Mouse (Mus musculus): ENCODE measurements around the gene Rassf5. TPM values are rescaled to one million over a fixed set of nuclear protein-coding genes. Genes with fewer than 3 reads are reported as not detected.

Gene Rassf5
- polyA plus RNA-seq, 1 experiment: 2.3 TPM

DNA sequence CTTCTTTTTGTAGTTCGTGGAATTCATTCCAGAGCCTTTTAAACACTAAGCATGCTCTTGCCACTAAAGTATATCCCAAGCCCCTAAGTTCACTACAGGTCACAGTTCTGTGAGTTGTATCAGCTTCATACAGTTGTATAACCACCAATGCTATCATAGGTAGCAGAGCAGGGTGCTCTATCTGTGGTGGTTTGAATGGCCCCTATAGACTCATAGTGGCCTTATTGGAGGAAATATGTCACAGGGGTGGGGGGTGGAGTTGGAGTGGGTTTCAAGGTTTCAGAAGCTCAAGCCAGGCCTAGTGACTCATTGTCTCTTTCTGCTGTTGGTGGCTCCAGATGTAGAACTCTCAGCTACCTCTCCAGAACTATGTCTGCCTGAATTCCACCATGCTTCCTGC lies 102.6 kb downstream of the Rassf5 start:
- Histone ChIP-seq H3K27me3 (ENCODE audit: control insufficient read depth, insufficient read depth, insufficient read length) (no peaks in the 10 kb centered on the region), H3ac (ENCODE audit: control insufficient read depth, insufficient read length, low read depth) (no peak overlapping the region), H3K36me3 (ENCODE audit: control insufficient read depth, insufficient read depth) (no peaks in the 10 kb centered on the region), H3K79me3 (ENCODE audit: low read depth) (peaks cover 1% of the 10 kb centered on the region), H3K79me2 (ENCODE audit: control insufficient read depth, insufficient read depth) (peaks cover 3% of the 10 kb centered on the region), H3K4me3 (ENCODE audit: insufficient read depth, poor library complexity, severe bottlenecking) (no peak overlapping the region)
- TF ChIP-seq FOSL1 (IDR thresholded peaks at IDR 0.05; ENCODE audit: insufficient read depth, low read length, poor library complexity, severe bottlenecking) (no peak), CTCF (IDR thresholded peaks at IDR 0.05; ENCODE audit: control insufficient read depth, insufficient read depth, insufficient read length) (no peak), MYOD1 (IDR thresholded peaks at IDR 0.05; ENCODE audit: control insufficient read depth, insufficient read length, low read depth) (no peak), MYOG (IDR thresholded peaks at IDR 0.05; ENCODE audit: control insufficient read depth, extremely low read depth, insufficient read length) (no peak)

DNA sequence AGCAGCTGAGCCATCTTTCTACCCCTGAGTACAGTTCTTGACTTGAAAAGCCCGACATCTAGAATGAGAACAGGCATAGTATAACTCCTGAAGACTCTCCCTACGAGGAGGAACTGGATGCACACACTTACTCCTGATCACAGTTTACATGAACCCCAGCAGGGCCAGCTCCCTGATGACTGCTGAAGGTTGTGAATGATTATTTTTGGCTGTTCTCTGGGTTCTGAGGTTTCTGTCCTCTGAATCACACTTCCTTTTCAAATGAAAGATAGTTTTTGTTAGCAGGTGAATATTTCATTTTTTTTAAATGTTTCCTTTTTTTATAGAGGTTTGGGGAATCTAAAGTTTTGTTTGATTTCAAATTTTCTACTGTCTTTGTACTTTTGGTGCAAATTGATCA lies 103.6 kb downstream of the Rassf5 start:
- peaks cover 11% of the 10 kb centered on the region for H3K79me3 ChIP-seq (ENCODE audit: low read depth)
- H3K4me3 ChIP-seq (ENCODE audit: insufficient read depth, poor library complexity, severe bottlenecking): no peak overlapping the region
- H3K79me2 ChIP-seq (ENCODE audit: control insufficient read depth, insufficient read depth): peaks cover 13% of the 10 kb centered on the region
- no peak overlapping the region for H3ac ChIP-seq (ENCODE audit: control insufficient read depth, insufficient read length, low read depth)
- TF ChIP-seq MAX (IDR thresholded peaks at IDR 0.05) (no peak), MYOD1 (IDR thresholded peaks at IDR 0.05; ENCODE audit: control insufficient read depth, insufficient read length, low read depth) (no peak), MYOG (IDR thresholded peaks at IDR 0.05; ENCODE audit: control insufficient read depth, extremely low read depth, insufficient read length) (no peak), FOSL1 (IDR thresholded peaks at IDR 0.05; ENCODE audit: insufficient read depth, low read length, poor library complexity, severe bottlenecking) (no peak), USF1 (IDR thresholded peaks at IDR 0.05; ENCODE audit: low read depth) (no peak), CTCF (IDR thresholded peaks at IDR 0.05; ENCODE audit: control insufficient read depth, insufficient read depth, insufficient read length) (no peak), CEBPB (IDR thresholded peaks at IDR 0.05; ENCODE audit: low read depth) (no peak)
- H3K36me3 ChIP-seq (ENCODE audit: control insufficient read depth, insufficient read depth): no peaks in the 10 kb centered on the region
- H3K27me3 ChIP-seq (ENCODE audit: control insufficient read depth, insufficient read depth, insufficient read length): no peaks in the 10 kb centered on the region

DNA sequence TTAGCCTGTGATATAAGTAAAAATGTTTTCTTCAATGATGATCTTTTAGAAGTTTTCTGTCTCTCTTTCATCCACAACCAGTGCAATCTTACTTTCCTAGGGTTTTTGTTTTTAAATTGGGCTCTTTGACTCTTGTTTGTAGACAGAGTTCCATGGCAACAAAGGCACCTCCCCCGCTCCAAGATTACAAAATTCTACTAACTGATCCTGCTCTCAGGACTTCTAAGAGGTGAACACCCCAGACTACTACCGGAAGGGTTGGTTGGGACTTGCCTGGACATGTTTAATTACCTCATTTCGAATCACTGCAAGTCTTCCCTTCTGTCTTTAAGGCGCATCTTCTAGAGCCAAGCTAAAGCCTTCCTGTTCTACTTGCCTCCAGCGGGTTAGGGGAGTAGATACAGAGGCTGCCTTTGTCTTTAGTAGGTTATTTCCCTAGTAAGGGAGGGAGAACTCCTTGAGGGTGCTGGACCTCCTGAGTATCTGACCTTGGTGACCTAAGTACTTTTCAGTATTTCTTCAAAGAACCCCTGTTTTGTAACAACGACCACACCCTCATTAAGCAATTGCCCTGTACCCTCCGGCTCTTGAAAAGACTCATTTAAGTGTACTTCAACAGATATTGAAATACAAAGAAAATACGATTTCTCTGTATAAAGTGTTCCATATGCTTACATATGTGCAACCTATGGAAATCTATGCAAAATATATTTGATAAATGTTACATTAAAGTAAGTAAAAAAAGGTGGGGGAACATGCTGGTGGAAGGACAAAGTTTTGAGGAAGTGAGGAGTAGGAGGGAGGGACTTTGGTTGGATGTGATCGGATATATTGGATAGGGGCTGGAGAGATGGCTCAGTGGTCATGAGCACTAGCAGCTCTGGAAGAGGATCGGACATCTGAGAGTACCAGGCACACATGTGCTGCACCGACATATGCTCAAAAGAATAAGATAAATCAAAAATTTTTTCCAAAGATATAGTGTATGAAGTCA lies 105.7 kb downstream of the Rassf5 start:
- Histone ChIP-seq H3K79me2 (ENCODE audit: control insufficient read depth, insufficient read depth) (peaks cover 34% of the 10 kb centered on the region), H3K4me3 (ENCODE audit: insufficient read depth, poor library complexity, severe bottlenecking) (no peak overlapping the region), H3K27me3 (ENCODE audit: control insufficient read depth, insufficient read depth, insufficient read length) (no peaks in the 10 kb centered on the region), H3K79me3 (ENCODE audit: low read depth) (peaks cover 14% of the 10 kb centered on the region), H3K36me3 (ENCODE audit: control insufficient read depth, insufficient read depth) (no peaks in the 10 kb centered on the region), H3ac (ENCODE audit: control insufficient read depth, insufficient read length, low read depth) (no peak overlapping the region)
- TF ChIP-seq USF1 (IDR thresholded peaks at IDR 0.05; ENCODE audit: low read depth) (no peak), MYOD1 (IDR thresholded peaks at IDR 0.05; ENCODE audit: control insufficient read depth, insufficient read length, low read depth) (no peak), CEBPB (IDR thresholded peaks at IDR 0.05; ENCODE audit: low read depth) (no peak), MYOG (IDR thresholded peaks at IDR 0.05; ENCODE audit: control insufficient read depth, extremely low read depth, insufficient read length) (no peak)

DNA sequence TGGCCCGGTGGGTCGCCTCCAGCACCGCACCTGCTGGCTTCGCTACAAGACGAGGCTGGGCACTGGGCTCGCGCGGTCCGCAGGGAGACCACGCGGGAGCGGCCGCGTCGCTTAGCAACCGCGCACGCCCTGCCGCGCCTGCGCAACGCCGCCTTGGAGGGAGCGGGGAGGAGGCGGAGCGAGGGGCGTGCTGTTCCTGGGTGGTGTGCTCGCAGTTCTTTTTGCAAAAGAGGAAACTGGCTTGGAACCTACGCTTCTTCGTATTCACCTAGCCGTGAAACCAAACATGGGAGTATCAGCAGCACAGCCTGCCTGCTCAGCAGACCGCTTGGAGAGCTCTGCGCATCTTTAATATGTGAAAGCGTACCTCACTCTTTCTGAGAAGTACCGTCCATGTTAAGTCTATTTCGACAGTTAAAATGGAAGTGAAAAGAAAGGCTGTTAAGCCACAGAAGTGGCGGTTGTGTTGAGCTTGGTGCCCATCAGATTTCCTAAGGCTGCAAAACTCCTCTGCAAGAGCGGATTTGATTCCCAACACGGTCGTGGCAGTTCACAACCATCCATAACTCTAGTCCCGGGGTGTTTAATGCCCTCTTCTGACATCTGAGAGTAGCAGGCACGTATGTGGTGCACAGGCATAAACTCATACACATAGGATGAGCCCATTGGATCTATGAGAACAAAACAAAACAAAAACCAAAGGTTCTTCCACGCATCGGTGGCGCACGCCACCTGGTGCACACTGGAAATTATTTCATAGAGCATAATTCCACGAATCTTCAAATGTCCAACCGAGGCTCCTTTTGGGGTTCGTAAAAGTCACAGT lies 106.7 kb downstream of the Rassf5 start, which contains the start of gene Dyrk3:
Gene Dyrk3, minus strand, starts transcription at position 150 of the 826 bp plus-strand sequence.
- Histone ChIP-seq H3ac (ENCODE audit: control insufficient read depth, insufficient read length, low read depth) (peak within 1 kb of the TSS; percentile 78), H3K36me3 (ENCODE audit: control insufficient read depth, insufficient read depth) (no peaks in the 10 kb centered on the region), H3K79me3 (ENCODE audit: low read depth) (peaks cover 22% of the 10 kb centered on the region), H3K4me3 (ENCODE audit: insufficient read depth, poor library complexity, severe bottlenecking) (peak within 1 kb of the TSS; percentile 59), H3K27me3 (ENCODE audit: control insufficient read depth, insufficient read depth, insufficient read length) (no peaks in the 10 kb centered on the region), H3K79me2 (ENCODE audit: control insufficient read depth, insufficient read depth) (peaks cover 44% of the 10 kb centered on the region)
- TF ChIP-seq MYOD1 (IDR thresholded peaks at IDR 0.05; ENCODE audit: control insufficient read depth, insufficient read length, low read depth): no peak
- peak; percentile 62 for TF ChIP-seq MAX (IDR thresholded peaks at IDR 0.05)

DNA sequence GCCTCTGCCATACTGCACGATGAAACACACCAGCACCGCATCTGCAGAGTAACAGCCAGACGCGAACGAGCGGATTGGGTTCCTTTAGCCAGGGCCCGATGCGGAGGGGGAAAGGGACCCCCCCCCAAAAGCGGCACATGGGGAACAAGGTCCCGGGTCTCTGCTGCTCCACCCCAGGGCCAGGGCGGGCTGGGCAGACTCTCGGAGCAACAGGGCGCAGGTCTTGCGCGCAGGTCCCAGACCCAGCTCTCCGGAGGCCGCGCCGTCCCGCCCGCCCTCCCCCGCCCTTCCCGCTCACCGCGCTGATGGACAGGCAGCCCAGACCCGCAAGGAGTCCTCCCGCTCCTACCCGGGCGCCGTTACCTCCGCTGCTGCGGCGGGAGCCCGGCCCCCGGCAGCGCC lies 107.3 kb downstream of the Rassf5 start:
- H3K79me3 ChIP-seq (ENCODE audit: low read depth): peaks cover 27% of the 10 kb centered on the region
- TF ChIP-seq CTCF (IDR thresholded peaks at IDR 0.05; ENCODE audit: control insufficient read depth, insufficient read depth, insufficient read length) (no peak), USF1 (IDR thresholded peaks at IDR 0.05; ENCODE audit: low read depth) (no peak), FOSL1 (IDR thresholded peaks at IDR 0.05; ENCODE audit: insufficient read depth, low read length, poor library complexity, severe bottlenecking) (no peak), MYOD1 (IDR thresholded peaks at IDR 0.05; ENCODE audit: control insufficient read depth, insufficient read length, low read depth) (no peak), MAX (IDR thresholded peaks at IDR 0.05) (no peak), CEBPB (IDR thresholded peaks at IDR 0.05; ENCODE audit: low read depth) (no peak), MYOG (IDR thresholded peaks at IDR 0.05; ENCODE audit: control insufficient read depth, extremely low read depth, insufficient read length) (no peak)

More for the DNA sequence above, 107.3 kb downstream of the Rassf5 start:
- Histone ChIP-seq H3ac (ENCODE audit: control insufficient read depth, insufficient read length, low read depth) (peak overlapping the region; percentile 78), H3K36me3 (ENCODE audit: control insufficient read depth, insufficient read depth) (no peaks in the 10 kb centered on the region), H3K27me3 (ENCODE audit: control insufficient read depth, insufficient read depth, insufficient read length) (no peaks in the 10 kb centered on the region), H3K4me3 (ENCODE audit: insufficient read depth, poor library complexity, severe bottlenecking) (peak overlapping the region; percentile 59), H3K79me2 (ENCODE audit: control insufficient read depth, insufficient read depth) (peaks cover 51% of the 10 kb centered on the region)

Measured in C2C12 (cell line).